Mouse (Mus musculus): ENCODE results near the gene Abcc4.

Abcc4 gene

GRCm38 (mm10) chr14:118635493-118636183, 70.4 kb downstream of the Abcc4 start:
- DNase-seq: peak; percentile 66 to 70

DNA sequence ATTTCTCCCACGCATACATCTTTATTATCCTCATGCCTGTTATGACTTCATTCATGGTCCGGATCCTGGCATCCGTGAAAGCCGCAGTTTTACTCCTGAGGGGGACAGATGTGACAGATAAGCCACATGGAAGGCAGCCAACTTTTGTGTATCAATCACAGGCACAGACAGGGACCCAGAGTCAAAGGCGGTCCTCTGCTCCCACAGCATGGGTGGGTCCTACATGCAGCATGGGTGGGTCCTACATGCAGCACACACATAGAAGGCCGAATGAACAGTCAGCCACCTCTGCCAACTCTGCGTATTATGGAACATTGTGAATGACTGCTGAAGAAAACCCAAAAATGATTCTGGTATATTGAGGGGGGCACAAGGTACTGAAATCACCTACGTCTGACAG, 76.4 kb downstream of the Abcc4 start:
- no peak for DNase-seq

GRCm38 (mm10) chr14:118621449-118621789, 84.6 kb downstream of the Abcc4 start:
- DNase-seq: no peak

DNA sequence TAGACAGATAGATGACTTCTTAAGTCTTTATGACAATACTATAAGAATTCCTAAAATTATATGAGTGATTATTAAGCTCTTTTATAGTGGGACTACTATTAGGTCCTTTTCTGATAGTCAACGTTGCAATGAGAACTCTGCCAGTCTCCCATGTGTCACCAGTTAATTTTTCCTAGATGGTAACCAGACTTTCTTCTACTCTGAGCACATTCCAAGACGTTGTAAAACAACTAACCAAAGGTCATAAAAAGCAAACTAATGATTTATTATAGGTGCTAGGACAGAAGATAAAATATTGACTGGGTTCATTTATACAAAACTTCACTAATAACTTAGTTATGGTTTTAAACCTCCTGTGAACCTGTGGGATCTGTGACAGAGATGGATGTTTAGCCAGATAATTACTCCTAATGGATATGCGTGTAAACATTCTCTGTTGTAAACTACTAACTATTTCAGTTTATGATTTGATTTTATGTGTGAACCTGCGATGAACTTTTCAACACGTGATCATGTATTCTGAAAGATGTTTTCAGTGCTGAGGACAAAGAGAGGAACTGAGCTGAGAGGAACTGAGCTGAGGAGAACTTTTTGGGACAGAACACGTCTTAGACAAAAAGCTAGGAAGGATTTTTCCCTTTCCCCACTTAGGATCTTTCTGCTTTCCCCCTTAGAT, 85.1 kb downstream of the Abcc4 start:
- no peak for DNase-seq

- peak; percentile 60 to 79 for DNase-seq
Observed at GRCm38 (mm10) chr14:118616698-118617311, 89.2 kb downstream of the Abcc4 start.

GRCm38 (mm10) chr14:118613734-118614133, 92.3 kb downstream of the Abcc4 start:
- DNase-seq: no peak

- DNase-seq: no peak
Observed at GRCm38 (mm10) chr14:118611714-118612113, 94.3 kb downstream of the Abcc4 start.

GRCm38 (mm10) chr14:118610786-118611185, 95.2 kb downstream of the Abcc4 start:
- DNase-seq: no peak

DNA sequence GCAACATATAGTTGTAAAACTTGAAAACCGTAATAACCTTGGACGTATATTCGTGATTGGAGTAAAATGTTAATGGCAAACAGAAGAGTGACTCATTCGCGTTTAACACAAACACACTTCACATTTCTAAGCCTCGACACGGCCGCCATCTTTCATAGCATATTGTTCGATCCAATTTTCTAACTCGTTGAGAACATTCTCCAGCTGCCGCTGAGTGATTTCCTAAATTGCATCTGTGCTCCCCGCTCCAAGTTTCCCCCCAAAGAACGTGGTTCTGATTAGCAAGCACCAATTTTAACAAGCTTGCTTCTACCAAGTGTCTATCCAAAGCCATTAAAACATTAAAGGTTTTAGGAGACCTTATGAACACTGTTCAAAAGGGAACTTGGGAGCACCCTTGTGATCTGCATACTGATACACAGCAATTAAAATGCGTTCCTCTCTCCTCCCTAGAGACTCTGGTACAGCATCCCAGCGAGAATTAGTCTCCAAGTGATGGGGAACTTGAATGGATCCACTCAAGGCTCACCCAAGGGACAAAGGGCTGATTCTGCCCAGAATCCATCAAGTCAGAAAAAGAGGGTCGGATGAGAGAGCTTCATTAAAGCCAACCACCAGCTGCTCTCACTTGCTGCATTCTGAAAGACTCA, 97.1 kb downstream of the Abcc4 start:
- DNase-seq: no peak

DNA sequence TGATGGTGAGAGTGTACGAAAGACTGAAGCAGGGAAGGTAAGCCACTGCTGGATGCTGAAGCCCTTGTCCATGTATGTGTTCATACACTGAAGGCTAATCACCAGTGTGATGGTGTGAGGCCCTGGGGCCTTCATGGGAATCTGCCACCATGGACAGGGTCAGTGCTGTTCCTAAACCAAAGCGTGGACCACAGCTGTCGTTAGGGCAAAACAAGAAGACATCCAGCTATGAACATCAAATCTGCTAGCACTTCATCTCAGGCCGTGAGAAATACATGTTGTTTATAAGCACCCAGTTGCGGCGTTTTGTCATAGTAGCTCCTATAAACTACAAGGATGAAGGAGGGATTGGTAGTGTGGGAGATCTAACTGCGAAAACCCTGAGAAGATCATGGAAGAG, 97.7 kb downstream of the Abcc4 start:
- no peak for DNase-seq

GRCm38 (mm10) chr14:118606476-118606875, 99.5 kb downstream of the Abcc4 start:
- no peak for DNase-seq

DNA sequence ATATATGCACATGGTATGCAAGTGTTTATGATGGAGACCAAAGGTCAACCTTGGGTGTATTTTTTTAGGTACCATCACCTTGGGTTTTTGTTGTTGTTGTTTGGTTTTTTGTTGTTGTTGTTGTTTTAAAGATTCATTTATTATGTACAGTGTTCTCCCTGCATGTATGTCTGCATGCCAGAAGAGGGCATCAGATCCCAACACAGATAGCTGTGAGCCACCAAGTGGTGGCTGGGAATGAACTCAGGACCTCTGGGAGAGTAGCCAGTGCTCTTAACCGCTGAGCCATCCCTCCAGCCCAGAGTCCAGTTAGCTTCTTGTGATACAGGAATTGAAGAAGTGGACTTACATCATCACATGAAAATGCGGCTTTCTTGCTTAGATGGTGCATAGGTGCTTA, 101.1 kb downstream of the Abcc4 start:
- DNase-seq: no peak

DNA sequence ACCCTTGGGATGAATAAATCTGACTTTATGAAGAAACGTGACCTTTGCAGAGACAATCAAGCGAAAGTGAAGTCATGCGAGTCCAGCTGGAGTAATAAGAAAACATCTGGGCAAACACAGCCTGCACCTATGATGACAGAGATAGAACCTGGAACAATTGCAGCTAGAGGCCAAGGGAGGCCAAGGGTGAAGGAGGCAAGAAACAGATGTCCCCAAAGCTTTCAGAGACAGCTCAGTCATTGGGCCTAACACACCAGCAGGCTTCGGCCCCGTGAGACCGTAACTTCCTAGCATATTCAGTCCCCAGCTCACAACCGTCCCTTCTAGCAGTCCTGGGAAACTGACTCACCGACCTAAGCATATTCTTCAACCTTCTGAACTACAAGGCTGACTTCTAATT, 104.0 kb downstream of the Abcc4 start:
- no peak for DNase-seq

DNA sequence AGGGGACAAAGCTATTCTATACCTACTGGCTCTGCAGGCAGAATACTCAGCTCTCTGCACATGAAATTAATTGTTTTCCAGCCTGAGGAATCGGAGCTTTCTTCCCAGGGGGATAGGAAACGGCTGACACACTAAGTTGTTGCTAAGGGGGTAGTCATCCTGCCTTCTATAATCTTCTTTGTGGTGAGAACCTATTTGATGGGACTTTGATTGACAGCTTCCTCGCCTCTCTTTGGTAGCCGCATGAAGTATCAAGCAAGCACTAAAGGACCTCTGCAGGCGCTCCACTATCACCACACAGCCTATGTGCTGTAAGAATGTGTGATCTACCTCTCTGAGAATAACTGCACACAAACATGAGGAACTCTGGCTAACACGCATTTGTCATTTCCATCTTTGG, 105.3 kb downstream of the Abcc4 start:
- no peak for DNase-seq

- DNase-seq: no peak
Observed at GRCm38 (mm10) chr14:118598757-118599156, 107.3 kb downstream of the Abcc4 start.

DNA sequence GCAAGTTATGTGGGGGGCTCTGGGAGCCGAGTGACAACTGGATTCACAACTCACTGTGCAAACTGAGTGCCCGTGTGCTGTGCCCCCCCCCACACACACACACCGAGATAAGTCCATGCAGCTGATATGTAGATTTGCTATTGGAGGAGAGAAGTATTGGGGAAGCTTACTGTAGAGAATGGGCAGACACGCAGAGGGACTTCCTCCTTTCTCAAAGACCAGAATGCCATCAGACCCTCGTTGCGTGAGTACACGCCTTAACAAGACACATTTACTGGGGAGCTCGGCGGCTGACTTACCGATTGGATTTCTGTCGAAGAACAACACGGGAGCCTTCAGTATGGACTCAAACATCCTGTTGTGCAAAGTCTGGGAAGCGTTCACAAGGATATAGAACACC, 111.6 kb downstream of the Abcc4 start:
- DNase-seq: no peak

GRCm38 (mm10) chr14:118591477-118592403, 114.3 kb downstream of the Abcc4 start:
- DNase-seq: peak; percentile 77 to 86

DNA sequence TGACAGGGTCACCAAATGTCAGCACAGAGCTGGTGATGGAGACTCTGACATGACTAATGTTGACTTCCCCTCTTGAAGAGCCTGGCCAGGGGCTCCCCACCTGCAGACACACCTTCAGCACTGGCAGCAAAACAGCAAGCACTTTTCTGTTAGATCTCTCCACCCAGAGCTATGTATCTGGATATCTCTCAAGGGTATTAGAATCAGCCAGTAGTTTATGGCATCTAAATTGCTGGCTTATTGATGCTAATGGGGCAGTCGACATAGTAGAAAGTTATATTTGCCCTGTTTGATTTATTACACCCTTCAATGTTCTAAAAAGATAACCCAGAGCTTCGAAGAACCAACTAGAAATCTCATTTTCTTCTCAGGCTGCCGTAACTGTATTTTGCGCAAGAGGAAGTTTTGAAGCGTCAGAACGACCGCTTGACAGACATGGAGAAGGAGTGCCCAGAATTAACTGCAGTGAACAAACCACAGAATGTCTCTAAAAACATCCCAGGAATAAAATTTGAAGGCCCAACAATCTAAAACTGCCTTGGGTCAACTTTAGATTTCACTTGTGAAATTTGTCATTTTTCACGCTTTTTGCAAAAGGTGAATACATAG, 123.6 kb downstream of the Abcc4 start:
- DNase-seq: no peak

GRCm38 (mm10) chr14:118581673-118582072, 124.3 kb downstream of the Abcc4 start:
- no peak for DNase-seq

DNA sequence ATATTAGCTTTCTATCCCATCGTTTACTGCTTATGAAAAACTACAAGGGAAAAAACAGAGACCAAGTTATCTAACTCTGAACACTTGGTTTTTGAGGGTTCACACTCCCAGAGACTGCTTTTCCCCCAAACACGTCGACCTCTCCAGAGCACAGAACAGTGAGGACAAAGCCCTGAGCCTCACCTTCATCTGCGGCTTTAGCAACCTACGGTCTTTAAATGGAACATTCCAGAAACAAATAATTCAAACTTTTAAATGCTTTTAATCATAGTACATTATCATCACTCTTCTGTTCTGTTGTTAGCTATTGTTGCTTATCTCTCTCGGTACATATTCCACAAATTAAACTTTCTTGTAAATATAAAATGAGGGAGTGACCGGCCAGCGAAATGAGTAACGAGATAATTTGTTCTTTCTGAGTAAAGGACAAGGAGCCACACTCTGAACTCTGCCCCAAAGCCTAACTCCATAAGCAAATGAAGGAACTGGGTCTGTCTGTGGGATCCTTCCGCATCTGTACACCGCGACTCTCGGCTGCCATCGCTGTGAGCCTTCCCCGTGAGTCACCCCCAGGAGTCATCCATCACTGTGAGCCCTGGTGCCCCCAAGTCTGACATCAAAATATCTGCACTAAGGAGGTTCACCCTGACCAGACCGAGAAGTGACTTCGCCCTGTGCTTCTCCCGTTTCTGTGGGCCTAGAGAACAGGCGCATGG, 126.8 kb downstream of the Abcc4 start:
- no peak for DNase-seq

DNA sequence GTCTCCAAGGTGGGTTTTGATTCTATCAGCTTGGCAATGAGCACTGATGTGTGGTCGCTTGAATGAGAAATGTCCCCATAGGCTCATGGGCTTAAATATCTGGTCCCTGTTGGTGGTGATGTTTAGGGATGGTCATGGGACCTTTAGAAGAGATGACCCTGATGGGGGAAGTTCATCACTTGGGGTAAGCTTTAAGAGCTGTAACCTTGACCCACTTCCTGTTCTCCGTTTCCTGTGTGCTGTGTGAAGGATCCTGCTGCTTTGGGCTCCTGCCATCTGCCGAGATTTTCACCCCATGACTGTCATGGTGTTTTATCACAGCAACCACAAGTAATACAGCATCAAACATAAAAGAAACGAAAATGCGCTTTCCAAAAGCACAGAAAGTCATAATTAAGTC, 128.1 kb downstream of the Abcc4 start:
- DNase-seq: no peak
